Mouse (Mus musculus) yolk sac, embryonic 10.5 days (tissue): ENCODE data around the gene Pdia3.
A peak's percentile ranks its signal among the peaks of the same experiment; 100 is the strongest.
"Not testable (repeated sequence)": the region's sequence is repeated elsewhere in the genome, so short reads cannot be mapped to it uniquely, and the experiment has no call there.

ENCODE experiments used
- DNase-seq: peaks from one replicate; pipeline ENCODE4 v3.0.0-alpha.2; 2017; ENCODE audit warnings: low spot score

The Pdia3 gene

DNA sequence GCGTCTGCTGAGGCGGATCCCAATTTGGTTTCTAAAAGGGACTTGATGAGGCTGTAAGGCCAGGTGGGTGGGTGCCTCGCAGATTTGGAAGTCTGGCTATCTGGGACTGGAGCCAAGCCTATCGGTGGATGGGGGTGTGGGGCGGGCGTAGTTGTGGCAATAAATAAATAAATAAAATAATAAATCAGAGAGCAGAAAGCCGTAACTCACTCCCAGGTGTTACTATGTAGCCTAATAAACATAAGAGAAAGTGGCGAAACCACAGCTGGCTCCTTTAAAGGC lies 29.4 kb downstream of the Pdia3 start:
- DNase-seq: no peak

DNA sequence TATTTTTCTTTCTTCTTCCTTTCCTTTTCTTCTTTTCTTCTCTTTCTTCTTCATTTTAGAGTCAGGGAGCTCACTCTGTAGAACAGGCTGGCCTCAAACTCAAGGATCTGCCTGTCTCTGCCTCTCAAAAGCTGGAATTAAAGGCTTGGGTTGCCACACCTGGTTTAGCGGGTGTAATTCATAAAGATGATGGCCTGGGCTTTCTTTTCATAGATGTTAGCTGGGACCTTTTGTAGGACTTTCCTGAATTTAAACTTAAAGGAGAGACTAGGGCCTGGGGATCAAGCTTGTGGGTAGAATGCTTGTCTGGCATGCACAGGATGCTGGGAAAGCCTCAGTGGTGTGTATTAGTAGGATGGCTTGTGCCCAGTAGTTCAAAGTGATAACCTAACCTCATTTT lies 30.6 kb downstream of the Pdia3 start, which contains the start of gene Ell3:
Gene Ell3, minus strand, starts transcription at position 101 of the 400 bp plus-strand sequence.
- no peak for DNase-seq

DNA sequence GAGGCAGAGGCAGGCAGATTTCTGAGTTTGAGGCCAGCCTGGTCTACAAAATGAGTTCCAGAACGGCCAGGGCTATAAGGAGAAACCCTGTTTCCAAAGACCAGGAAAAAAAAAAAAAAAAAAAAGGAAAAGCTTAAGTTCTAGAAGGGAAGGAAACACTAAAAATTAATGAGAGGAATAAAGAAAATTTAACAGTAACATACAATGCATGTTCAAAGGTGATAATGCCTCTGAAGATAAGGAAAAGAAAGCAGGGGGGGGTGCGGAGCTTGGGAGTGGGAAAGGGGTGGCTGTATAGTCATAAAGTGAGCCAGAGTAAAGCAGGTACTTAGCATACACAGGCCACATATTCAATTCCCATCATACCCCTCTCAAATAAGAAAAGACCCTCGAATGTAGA lies 31.5 kb downstream of the Pdia3 start:
- no peak for DNase-seq

DNA sequence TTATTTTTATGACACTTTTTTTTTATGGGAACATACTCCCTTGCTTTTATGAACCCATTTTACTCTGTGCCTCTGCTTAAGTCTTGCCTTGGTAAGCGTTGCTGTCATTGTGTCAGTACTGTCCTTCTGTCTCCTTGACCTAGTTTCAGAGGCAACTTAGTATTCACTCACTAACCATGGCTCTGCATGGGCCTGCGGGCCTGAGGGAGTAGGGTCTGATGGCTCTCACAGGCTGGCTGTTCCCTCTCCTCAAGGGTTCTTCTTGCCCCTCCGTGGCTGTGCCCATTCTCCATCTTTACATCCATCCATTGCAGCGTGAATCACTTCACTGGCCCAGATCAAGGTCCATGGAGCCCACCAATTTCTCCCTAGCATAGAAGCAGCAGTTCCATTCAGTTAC lies 32.9 kb downstream of the Pdia3 start:
- no peak for DNase-seq

DNA sequence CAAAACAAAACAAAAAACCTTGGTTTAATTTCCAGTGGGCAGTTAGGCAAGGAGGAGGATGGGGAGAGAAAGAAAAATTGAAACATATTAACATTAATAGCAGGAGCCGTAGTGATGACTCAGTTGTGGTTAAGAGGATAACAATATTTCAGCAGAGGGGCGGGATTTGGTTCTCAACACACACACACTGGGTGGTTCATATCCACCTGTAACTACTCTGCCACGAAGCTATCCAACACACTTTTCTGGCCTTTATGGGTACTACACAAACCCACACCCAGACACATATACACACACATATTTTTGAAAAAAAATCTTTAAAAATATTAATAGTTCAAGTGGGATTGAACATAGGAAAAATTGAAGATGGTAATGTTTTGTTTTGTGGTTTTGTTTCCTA lies 33.4 kb downstream of the Pdia3 start:
- no peak for DNase-seq

DNA sequence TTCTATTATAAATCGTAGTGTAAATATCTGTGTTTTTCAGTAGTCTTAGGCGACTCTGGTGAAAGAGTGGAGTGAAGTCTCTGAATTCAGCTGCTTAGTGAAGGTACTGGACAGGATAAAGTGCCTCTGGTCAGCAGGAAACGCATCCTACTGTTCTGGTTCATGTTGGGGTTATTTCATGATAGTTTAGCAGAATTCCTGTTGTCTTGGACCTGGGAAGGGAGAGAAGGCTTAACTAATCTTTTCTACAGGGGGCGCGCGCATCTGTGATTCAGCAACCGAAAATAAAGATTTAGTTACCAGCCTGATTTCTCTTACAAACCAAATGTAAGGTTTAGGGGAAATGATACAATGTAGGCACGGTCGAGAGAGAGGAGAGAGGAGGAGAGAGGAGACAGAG lies 34.6 kb downstream of the Pdia3 start:
- DNase-seq: peak; percentile 44

DNA sequence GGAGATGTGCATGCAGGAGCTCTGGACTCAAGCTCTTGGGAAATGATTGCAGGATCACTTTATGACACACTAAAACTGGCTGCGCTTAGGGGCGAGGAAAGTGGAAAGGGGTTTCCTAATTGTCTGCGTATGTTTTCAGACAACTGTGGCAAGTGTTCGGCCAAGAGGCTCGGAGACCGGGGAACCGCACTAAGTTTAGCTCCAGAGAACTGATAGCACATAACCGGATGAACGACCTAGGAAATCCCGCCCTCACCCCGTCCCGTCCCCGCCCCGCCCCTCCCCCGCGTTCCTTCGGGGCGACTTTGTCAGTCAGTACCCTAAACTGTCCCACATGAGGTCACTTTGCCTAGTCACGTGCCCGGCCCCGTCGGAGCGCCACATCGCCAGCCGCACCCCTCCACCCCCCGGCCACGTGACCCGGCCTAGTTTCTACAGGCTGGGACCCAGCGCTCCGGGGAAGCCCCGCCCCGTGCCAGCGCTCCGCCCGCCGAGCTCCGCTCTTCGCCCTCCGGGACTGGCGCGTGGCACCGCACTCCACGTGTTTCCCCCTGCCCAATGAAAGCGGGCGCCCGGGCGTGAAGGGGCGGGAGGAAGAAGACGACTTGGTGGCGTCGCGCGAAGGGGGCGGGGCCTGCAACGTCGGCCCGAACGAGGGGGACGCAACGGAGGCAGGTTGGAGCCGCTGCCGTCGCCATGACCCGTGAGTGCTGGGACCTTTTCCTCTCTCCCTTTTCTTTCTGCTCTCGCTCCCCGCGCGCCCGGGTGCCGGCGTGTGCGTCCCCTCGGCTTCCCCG lies 35.4 kb downstream of the Pdia3 start, which contains the start of gene Serf2:
Gene Serf2, plus strand, starts transcription at position 457 of the 797 bp plus-strand sequence.
- DNase-seq: peak; percentile 100

DNA sequence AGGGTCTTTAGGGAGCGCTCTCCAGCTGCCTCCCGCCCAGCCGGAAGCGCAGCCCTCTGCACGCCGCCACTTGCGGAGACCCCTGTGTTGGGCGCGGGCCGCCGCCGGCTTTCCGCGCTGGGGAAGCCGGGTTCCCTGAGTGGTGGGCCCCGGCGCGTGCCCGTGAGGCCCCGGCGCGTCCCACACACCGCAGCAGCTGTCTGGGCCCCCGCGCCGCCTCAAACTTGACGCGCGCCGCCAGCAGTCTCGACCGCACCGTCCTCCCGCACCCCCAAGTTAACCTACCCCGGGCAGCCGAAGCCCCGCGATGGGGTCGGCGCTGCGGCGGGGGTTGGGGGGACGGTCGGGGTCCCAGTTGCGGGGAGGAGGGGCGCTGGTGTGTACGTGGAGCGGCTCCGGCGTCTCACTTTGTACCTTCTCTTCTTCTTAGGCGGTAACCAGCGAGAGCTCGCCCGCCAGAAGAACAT lies 36.0 kb downstream of the Pdia3 start:
- DNase-seq: no peak

DNA sequence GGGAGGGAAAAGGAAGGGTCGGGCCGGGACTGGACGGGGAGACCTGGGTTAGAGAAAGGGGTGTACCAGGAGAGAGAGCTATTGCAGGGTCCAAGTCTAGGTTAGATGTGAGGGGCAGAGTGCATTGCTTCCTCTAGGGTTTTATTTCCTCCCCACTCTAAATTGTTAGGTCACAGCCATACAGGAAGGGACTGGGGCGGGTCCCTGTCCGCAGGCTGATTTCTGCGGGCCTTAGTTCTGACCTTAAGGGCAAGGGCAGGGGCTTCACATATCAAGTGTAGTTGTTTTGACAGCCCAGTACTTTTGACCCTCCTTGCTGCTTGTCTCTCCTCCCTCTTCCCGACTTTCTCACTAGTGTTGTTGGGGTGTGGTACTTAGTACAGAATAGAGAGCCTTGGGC lies 36.5 kb downstream of the Pdia3 start:
- DNase-seq: peak; percentile 44

DNA sequence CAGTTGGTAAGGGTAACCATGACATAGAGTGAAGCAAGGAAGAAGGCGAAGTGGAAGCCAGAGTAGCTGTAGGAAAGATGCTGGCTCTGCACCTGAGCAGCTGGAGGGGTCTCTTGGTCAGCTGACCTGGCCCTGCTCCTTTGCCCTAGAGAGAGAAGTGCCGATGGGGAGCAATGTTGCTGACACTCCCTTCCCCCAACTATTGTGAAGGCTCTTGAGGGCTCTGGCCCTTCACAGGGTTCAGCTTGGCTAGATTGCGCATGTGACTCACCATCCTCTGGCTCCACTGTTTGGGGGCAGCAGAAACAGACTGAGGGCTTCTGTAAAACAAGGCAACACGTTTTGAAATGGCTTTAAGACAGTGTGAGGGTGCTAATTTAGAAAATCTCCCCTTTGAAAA lies 38.8 kb downstream of the Pdia3 start:
- DNase-seq: no peak

DNA sequence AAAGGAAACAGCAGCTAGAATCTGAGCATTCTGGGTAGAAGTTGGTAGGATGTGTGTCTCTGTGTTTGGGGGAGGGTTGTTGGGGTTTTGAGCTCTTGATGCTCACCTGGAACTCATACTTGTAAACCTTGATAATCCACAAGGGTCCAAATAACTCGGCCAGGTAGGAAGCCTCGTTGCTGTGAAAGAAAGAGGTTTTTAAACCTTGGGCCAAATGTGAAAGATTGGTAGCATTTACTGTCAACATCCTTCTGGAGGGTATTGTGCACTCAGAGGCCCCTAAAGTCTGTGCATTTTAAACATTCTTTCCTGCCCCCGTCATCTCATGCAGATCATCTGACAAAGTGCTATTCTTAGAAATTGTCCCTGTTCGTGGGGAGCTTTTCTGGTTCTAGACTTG lies 39.4 kb downstream of the Pdia3 start, which contains the start of gene Hypk:
Gene Hypk, plus strand, starts transcription at position 301 of the 400 bp plus-strand sequence.
- DNase-seq: no peak

DNA sequence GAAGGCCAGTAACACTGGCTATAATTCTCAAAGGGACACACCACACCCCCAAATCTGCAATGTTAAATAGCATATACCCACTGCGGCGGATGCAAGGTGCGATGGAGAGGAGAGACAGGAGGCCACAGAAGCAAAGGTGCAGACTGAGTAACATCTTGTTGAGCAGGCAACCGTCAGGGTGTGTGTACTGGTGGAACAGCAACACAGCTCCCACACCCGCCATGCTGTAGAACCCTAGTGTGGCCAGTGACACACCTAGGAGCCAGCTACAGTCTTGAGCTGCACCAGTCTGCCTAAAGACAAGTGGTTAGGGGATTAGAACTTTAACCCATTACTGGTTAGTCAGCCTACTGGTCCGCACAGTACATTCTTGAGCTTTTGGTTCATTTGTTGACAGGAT lies 40.3 kb downstream of the Pdia3 start:
- DNase-seq: no peak

DNA sequence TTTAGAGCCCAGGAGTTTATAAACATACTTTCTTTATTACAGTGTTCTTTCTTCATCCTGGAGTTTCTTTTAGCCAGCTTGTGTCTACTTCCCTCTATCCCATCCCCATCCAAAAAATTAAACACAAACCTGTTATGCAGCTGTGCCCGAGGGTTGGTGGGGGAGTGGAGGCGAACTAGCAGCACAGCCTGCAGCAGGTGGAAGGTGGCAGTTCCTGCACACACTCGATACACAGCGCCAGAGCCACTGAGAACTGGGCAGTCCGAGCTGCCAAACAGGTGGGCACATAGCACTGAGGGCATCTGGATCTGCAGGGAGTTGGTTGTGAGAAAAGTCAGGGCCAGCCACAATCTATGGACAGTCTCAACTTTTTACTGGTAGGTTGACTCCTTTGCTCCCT lies 42.0 kb downstream of the Pdia3 start:
- no peak for DNase-seq

DNA sequence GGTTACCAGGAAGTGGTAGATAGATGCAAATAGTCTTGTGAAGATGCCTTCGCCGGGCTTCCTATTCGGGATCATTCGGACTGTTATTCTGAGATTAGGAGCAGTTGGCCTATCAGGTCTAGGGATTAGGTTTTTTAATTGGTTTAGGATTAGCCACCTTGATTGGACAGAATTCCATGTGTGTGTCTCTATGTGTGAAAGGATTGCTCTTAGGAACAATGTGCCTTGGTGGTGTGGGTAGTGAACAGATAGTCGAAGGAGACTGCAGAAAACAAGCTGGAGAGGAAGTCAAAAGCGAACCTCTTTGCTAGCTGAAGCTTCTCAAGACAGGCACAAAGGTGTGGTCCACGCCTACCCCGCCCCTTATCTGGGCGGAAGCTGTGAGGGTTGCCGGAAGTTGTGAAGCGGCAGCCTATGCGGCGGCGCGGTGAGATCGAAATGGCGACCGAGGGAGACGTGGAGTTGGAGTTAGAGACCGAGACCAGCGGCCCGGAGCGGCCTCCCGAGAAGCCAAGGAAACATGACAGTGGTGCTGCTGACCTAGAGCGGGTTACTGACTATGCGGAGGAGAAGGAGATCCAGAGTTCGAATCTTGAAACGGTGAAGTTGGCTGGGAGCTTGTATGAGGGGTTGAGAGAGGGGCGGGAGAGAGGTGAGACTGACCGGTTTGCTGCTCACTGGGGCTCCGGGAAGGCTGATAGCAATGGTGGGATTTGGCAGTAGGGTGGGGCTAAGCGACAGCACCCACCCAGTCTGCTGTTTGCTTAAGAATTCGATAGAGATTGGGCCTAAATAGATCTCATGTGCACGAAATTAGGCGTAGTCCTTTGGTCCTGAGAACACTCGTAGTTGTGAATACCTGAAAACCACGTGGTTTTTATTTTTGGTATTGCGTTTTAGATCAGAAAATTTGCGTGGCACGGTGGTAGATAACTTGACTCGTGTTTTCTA lies 43.4 kb downstream of the Pdia3 start, which contains the start of gene Serinc4:
Gene Serinc4, minus strand, starts transcription at position 90 of the 951 bp plus-strand sequence.
- DNase-seq: peak; percentile 92

DNA sequence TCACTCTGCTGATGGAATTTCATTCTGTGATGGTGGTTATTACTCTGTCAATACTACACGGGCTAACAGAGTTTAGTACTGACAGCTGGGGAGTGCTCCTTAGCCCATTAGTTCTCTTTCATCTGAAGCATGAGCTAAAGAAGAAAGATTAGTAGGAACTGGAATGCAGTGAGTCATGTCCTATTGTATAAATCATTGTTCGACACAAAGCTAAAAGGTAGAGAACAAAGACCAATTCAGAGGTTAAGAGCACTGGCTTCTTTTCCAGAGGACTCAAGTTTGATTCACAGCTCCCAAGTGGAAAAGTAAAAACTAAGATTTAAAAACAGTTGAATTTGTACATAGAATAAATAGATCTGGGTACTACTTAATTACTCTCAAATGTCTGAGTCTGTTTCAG lies 46.5 kb downstream of the Pdia3 start:
- no peak for DNase-seq

DNA sequence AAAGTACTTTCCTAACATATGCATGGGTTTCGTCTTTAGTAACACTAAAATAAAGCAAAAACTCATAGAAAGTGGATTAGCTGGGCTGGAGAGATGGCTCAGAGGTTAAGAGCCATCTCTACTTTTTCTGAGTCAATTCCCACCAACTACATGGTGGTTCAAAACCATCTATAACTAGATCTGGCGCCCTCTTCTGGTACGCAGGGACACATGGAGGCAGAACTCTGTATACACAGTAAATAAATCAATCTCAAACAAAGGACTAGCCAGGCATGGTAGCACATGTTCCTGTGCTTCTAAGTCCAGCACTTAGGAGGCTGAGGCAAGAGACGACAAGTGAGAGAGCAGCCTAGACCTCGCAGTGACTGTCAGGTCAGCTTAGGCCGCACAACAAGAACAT lies 55.4 kb downstream of the Pdia3 start:
- not testable (repeated sequence) for DNase-seq

DNA sequence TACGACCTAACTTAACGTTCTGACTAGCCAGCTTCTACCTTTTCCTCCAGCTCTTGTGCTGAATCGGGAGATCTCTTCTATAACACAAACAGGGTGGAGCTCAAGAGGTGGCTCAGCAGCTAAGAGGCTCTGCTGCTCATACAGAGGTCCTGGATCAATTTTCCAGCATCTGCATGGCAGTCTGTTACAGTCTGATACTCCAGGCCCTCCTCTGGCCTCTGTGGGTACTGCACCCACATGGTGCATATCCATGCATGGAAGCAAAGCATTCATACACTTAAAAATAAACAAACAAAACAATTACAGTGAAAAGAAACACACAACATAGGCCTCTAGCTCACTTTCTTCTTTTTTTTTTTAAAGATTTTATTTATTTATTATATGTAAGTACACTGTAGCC lies 59.2 kb downstream of the Pdia3 start:
- not testable (repeated sequence) for DNase-seq

DNA sequence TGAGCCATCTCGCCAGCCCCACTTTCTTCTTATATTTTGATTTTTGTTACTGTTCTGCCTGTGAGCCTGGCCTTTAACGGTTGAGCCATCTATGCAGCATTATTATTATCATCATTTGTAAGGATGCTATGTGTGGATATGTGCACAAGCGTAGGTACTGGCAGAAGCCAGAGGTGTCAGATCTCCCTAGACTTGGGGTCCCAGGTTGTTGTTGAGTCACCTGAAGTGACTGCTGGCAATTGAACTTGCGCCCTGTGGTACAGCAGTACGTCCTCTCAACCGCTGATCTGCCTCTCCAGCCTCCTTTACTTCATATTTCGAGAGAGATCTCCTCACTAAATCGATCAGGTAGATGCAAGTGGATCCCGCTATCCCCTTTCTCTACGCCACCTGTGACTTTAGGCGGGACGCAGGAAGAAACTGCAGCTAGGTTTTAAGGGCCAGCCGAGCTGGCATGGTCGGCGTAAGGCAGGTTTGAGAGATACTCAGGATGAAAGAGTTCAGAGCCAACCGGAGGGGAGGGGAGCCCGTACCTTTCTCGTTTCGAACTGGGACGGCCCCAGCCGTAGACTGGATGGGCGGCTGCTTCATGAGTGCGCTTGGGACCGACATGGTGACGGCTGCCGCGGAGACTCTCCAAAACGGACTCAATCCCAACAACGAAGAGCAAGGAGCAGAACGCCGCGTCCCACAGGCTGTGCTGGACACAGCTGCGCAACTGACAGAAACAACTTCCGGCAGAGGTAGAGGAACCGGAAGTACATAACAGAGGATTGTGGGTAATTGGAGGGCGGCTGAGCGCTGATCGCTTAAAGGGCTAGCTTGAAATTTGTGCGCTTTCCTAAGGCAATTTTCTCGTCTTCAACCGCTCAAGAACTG lies 60.0 kb downstream of the Pdia3 start, which contains the start of gene Mfap1b:
Gene Mfap1b, minus strand, starts transcription at position 767 of the 879 bp plus-strand sequence.
- peak; percentile 85 for DNase-seq

DNA sequence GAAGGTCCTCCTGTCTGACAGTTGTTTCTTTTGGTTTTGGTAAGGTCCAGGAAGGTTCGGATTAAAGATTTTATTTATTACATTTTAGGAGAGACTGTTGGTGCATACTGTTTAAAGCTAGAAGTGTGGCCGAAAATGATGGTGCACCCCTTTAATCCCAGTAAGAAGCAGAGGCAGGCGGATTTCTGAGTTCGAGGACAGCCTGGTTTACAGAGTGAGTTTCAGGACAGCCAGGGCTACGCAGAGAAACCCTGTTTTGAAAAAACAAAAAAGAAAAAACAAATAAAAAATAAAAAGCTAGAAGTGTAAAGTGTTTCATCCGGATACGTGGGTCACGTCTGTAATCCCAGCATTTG lies 60.6 kb downstream of the Pdia3 start:
- DNase-seq: no peak

DNA sequence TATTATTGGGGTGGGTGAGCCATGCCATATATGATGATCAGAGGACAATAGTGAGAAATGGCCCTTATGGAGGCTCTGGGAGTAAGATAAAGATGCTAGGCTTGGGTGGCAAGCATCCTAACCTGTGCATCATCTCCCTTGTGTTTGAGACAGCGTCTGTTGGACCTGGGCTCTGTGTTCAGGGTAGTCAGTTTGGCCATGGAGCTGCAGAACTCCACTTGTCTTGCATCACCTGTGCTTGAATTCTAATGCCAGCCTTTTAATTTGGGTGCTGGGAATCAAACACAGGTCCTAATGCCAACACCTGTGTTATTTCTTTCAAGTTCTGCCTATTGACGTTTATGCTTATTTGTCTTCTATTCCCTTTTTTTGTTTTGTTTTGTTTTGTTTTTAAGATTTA lies 61.7 kb downstream of the Pdia3 start:
- not testable (repeated sequence) for DNase-seq

DNA sequence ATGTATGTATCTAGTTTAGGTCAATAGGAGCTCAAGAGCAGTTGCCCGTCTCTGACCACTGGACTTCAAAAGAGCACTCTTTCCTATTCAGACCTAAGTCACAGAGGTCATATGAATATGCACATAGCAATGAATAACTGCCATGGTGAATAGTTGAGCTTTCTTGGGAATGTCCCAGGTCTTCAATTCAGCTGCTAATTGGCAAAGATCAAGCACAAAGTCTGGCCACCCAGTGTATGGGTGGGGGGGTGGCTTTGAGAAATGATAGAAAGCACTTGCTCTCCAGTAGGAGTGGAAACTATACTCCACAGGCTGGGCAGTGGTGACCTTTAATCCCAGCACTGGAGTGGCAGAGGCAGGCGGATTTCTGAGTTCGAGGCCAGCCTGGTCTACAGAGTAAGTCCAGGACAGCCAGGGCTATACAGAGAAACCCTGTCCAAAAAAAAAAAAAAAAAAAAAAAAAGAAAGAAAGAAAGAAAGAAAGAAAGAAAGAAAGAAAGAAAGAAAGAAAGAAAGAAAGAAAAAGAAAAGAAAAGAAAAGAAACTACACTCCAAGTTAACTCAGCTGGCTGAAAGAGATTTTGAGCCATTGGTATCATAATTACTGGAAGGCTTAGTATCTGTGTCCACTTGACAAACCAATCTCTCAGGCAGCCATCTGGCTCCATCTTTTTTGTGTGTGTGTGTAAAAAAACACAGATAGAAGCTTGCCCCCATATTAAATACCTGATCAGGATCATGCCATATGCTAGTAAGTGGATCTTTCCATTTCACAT lies 64.1 kb downstream of the Pdia3 start:
- DNase-seq: no peak
